Mouse (Mus musculus) WW6 (cell line): ENCODE results near the gene Hoxb7.

ENCODE experiments used
- DNase-seq: peaks from one replicate; pipeline ENCODE4 v3.0.0-alpha.2; 2013; ENCODE audit warnings: low read depth, low spot score

Hoxb7 gene

GRCm38 (mm10) chr11:96284774-96285734 is 1.4 kb upstream of the Hoxb7 start:
- no peak for DNase-seq

DNA sequence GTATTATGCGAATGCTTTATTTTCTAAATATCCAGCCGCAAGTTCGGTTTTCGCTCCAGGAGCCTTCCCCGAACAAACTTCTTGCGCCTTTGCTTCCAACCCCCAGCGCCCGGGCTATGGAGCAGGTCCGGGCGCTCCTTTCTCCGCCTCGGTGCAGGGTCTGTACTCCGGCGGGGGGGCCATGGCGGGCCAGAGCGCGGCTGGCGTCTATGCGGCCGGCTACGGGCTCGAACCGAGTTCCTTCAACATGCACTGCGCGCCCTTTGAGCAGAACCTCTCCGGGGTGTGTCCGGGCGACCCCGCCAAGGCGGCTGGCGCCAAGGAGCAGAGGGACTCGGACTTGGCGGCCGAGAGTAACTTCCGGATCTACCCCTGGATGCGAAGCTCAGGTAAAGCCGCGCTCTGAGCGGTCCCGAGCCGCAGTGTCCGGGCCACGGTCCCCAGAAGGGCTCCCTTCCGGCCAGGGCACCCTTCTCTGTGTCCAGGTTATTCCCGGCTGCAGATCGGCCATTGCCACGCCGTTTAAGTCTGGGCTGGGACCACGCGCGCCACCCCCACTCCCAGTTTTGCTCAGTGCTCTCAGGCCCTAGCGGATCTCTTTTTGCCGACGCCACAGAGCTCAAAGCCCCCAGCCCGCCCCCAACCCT is 439 bp downstream of the Hoxb7 start:
- no peak for DNase-seq

DNA sequence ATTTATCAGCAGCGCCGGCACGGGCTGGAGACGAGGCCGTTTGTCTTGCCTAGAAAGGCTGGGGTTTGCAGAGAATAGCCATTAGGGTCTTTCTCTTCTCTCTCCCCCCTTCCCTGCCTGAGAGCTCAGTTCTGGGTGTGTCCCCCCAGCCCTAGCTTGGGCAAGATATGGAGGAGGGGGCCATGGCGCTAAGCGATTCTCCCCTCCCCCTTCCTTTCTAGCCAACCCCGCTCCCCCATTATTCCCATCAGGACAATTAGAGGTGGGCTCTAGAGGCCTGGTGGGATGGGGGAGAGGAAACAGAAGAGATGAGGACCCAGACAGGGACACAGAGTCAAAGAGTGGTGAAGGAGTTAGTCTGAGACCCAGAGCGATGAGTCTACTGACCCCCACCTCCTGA is 988 bp downstream of the Hoxb7 start:
- no peak for DNase-seq

DNA sequence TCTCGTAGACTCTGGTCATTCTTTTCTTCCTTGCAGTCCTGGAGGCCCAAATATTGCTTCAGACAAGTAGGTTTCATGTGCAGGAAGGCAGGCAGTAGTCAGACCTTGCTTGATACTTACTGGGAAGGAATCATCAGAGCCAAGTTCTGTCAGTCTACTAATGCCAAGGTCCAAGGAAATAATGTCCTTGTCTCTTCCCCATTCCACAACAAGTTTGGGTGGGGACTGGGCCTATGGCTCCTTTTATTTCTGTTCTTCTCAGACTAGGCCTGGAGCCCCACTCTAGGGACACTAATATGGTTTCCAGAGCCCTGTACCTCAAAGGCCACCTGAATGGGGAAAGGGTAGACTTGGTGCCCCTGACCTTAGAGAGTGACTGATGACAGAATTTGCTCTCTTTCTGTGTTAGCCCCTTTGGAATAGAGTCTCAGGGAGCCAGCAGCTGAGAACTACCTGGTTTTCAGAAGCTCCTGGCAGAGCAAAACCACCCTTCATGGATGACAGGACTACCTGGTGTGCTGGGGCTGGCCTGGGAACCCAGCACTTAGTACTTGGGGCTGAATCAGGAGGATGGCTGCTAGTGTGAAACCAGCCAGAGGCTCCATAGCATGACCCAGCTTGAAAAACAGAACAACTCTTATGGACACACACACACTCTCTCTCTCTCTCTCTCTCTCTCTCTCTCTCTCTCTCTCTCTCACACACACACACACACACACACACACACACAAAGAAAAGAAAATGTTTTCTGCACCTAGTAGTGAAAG is 2.2 kb downstream of the Hoxb7 start:
- DNase-seq, result no peak

DNA sequence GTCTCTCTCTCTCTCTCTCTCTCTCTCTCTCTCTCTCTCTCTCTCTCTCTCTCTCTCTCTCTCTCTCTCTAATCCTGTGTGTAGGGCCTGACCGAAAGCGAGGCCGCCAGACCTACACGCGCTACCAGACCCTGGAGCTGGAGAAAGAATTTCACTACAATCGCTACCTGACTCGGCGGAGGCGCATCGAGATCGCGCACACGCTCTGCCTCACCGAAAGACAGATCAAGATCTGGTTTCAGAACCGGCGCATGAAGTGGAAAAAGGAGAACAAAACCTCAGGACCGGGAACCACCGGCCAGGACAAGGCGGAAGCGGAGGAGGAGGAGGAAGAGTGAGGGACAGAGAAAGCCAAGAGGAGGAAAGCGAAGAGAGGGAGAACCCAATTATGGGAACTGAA is 2.9 kb downstream of the Hoxb7 start:
- no peak for DNase-seq

DNA sequence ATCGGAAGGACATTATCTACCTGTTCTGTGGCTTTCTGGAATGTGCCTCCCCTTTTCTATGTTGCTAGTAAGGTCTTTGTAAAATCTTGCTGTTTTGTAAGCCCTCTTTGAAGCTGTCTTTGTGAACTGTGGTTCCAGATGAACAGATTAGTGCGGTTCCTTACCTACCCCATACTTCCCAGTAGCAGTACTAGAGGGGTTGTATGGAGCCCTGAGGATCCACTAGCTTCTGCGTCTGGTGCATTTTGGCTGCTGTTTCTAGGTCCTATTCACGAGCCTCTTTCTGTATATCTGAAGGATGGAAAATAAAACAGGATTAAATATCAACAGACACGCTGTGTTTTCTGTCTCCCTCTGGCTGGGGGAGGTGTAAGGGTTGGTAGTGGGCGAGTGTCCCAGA is 3.4 kb downstream of the Hoxb7 start:
- DNase-seq, result no peak

- DNase-seq, result no peak
These were observed 4.4 kb downstream of the Hoxb7 start for GRCm38 (mm10) chr11:96290705-96291355.

GRCm38 (mm10) chr11:96291681-96292564 is 5.5 kb downstream of the Hoxb7 start, which contains the start of gene Hoxb6:
Hoxb6 (plus strand) TSS chr11:96292476.
- DNase-seq, result no peak

- DNase-seq, result no peak
These were observed 6.3 kb downstream of the Hoxb7 start for GRCm38 (mm10) chr11:96292565-96293301.

GRCm38 (mm10) chr11:96293302-96293921 is 7.0 kb downstream of the Hoxb7 start:
- DNase-seq, result no peak

- DNase-seq, result no peak
These were observed 8.0 kb downstream of the Hoxb7 start for GRCm38 (mm10) chr11:96294245-96295091.

DNA sequence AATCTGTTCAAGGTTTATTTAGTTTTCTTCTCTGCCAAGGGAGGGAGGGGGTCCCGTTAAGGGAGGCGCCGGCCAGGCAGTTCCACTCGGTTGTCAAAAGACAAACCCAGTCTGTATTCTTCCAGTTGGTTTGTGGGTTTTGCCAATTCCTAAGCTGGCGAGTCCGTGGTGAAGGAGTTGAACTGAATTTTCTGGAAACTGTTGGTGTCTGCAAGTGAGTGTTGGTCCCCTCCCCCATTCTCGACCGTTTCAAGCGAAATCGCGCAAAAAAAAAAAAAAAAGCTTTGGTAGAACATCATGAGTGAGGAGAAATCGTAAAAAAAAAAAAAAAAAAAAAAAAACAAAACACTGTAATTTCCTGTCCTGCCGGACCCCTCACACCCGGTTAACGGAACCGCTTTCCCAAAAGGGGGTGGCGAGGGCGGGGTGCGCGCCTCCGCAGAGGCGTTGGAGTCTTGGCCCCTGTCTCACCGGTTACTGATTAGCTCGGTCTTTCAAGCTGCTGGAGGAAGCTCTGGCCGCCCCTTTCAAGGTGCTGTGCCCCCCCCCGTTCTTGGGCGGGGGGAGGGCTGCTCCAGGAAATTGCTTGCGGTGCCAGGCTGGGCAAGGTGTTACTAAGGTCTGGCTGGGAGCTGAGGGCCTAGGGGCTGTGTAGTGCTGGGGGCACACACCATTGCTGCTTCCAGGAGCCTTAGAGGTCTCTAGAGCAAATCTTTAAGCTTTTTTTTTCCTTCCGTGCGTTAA is 8.8 kb downstream of the Hoxb7 start:
- no peak for DNase-seq

DNA sequence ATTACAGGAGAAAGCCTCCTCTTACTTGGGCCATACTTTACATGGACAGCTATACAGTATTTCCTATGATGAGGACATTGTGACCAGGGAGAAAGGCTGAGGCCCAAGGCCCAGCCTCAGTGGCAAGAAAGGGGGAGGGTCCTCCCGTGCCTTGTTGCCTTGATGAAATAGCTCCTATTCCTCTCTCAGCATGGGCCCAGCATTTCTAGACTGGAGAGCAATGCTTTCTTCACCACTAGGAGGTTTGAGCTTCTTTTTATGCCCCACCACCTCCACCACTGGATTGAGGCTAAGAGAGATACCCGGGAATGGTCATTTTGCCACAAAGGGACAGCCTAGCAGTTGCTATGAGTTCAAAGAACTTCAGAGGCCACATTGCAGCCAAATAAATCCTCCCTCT is 10.6 kb downstream of the Hoxb7 start:
- DNase-seq, result no peak

DNA sequence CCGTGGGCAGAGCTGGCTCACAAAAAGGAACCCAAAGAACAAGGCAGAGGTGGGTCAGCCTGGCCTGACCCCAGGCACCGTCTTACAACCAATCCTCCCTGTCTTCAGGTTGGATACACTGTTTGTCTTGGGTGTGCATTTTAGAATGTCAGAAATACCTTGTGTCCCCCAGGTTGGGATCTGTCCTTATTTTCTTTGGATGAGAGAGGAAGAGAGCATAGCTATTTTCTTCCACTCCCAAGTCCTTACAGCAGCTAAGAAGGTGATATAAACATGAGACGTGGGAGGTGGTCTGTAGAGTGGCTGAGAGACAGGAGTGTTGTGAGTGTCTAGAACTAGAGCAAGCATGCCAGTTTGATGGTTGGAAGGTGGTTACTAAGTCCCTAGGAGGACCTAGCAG is 11.0 kb downstream of the Hoxb7 start:
- no peak for DNase-seq

DNA sequence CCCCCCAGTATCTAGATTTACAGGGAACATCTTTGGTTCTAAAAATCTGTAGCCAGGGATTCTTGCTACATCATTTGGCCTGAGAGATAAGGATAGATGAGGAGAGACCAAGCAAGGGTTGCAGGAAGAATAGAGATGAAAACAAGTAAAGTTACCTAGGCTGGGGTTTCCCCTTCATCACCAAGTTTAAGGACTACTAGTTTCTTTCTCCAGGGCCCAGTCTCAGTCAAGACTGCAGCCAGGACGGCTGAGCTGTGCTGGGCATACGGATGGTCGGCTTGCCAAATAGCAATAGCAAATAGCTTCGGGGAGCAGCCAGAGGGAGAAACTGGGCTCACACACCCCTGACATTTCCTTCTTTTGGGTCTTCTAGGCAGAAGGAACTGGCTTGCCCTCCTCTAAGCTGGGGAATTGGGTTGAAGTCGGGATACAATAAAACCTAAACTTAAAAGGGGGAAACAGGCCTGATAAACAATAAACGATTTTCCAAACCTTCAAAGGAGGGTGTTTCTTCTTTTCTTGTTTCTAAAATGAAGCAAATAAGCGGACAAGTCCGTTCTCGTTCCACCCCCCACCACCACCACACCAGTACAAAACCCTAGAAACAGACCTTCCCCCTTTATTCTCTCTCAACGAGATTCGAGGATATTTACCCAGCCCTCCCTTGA is 11.7 kb downstream of the Hoxb7 start:
- no peak for DNase-seq

DNA sequence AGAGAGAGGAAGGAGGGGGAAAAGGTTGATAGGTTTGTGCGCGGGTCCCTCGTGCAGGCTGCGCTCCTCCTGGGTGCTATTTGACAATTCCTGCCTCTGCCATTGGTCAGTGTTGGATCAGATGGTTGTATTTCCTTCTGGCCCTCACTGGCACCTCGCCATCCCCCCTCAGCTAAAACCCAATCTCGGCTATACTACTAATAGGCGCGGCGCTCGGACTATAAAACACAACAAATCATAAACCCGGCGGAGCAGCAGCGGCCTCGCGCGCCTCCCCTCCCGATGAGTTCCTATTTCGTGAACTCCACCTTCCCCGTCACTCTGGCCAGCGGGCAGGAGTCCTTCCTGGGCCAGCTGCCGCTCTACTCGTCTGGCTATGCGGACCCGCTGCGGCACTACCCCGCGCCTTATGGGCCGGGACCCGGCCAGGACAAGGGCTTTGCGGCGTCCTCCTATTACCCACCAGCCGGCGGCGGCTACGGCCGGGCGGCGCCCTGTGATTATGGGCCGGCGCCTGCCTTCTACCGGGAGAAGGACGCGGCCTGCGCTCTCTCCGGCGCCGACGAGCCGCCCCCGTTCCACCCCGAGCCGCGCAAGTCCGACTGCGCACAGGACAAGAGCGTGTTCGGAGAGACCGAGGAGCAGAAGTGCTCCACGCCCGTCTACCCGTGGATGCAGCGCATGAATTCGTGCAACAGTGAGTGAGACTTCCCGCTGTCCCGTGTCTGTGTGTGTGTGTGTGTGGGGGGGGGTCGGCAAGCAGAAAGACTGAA is 12.7 kb downstream of the Hoxb7 start:
- DNase-seq, result no peak

DNA sequence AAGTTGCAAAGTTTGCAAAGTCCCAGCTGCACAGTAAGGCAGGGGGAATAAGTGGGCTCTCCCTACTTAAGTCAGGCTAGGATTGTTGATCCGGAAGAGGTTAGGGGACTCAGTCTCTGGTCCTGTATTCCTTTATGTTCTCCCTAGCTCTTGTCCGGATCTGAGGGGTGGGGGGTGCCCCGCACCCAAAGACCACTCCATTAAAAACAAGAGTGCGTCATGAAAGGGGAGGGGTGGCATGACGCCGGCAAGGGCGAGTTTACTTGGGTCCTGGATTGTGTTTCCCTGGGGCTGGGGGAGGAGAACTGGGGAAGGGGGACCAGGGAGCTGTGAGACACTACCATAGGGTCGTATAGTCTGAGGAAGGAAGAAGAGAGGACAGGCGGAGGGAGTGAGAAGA is 13.4 kb downstream of the Hoxb7 start:
- DNase-seq, result no peak
